Mouse (Mus musculus) right cerebral cortex, postnatal 25 days (tissue): Measurements from ENCODE around the gene Ptprh.

Source experiments
- DNase-seq: peaks from one replicate; pipeline ENCODE4 v3.0.0; 2022

Gene Ptprh

GRCm38 (mm10) chr7:4522292-4522691 is 81.5 kb downstream of the Ptprh start:
- no peak for DNase-seq

- no peak for DNase-seq
Observed at GRCm38 (mm10) chr7:4521231-4522003, 82.4 kb downstream of the Ptprh start.

GRCm38 (mm10) chr7:4518487-4518886 is 85.4 kb downstream of the Ptprh start:
- no peak for DNase-seq

- DNase-seq: no peak
Observed at GRCm38 (mm10) chr7:4516332-4517050, 87.3 kb downstream of the Ptprh start, which contains the start of gene Tnnt1. TSS of gene Tnnt1 (minus strand) at chr7:4516382.

- DNase-seq: no peak
Observed at GRCm38 (mm10) chr7:4515853-4516252, 88.0 kb downstream of the Ptprh start.

- no peak for DNase-seq
Observed at GRCm38 (mm10) chr7:4513829-4514712, 89.8 kb downstream of the Ptprh start.

- no peak for DNase-seq
Observed at GRCm38 (mm10) chr7:4513236-4513635, 90.6 kb downstream of the Ptprh start.

GRCm38 (mm10) chr7:4511489-4512224 is 92.2 kb downstream of the Ptprh start:
- no peak for DNase-seq

GRCm38 (mm10) chr7:4509863-4510608 is 93.8 kb downstream of the Ptprh start:
- DNase-seq: peak; percentile 38

GRCm38 (mm10) chr7:4508739-4509116 is 95.1 kb downstream of the Ptprh start:
- DNase-seq: no peak

- DNase-seq: peak; percentile 31
Observed at GRCm38 (mm10) chr7:4508062-4508738, 95.6 kb downstream of the Ptprh start.

GRCm38 (mm10) chr7:4507220-4507619 is 96.6 kb downstream of the Ptprh start:
- no peak for DNase-seq

- DNase-seq: no peak
Observed at GRCm38 (mm10) chr7:4504646-4505435, 99.0 kb downstream of the Ptprh start.

- no peak for DNase-seq
Observed at GRCm38 (mm10) chr7:4503858-4504257, 100.0 kb downstream of the Ptprh start.

GRCm38 (mm10) chr7:4503100-4503499 is 100.7 kb downstream of the Ptprh start:
- no peak for DNase-seq

- peak; percentile 46 for DNase-seq
Observed at GRCm38 (mm10) chr7:4502421-4503090, 101.3 kb downstream of the Ptprh start.

GRCm38 (mm10) chr7:4501558-4502397 is 102.1 kb downstream of the Ptprh start, which contains the start of gene Ppp1r12c:
TSS of gene Ppp1r12c (minus strand) at chr7:4501680.
- DNase-seq: peak; percentile 97

- peak; percentile 48 for DNase-seq
Observed at GRCm38 (mm10) chr7:4500892-4501471, 102.9 kb downstream of the Ptprh start.
